In the genomic region with DNA sequence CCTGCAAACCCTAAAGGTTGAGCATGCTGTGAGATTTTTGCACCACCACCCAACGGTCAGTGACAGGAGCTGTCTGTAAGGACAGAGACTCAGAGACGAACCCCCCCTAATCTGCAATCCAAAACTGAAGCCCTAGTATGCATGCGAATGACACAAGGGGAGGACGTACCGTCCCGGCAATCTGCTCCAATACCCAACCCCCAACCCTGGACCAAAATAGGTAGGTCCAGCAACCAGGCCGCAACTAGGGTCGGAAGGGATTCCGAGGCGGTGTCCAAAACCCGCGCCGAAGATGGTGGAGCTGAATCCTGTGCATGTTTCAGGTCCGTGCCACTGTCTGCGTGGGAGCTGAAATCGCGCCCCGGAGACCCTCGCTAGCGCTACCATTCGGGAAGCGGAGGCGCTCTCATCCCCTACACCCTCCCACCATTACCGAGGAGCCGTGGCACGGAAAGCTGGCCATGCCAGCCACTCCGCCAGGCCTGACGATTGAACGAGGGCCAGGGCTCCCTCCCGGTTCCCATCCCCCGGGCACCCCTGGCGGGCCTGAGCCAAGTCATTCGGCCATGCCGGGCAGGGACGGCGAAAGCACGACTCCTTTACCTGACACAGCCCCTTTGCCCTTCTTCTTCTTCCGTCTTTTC, we compare ENCODE assay signal across 7 mouse cellular contexts. TPM values are rescaled to one million over a fixed set of nuclear protein-coding genes. Genes with fewer than 3 reads are reported as not detected.
DNase-seq lines count a peak whose midpoint lies in the region; ATAC-seq lines count a peak whose summit lies in the region.

No protein-coding gene starts in this region.

- H3K9me3 ChIP-seq in kidney, embryonic 14.5 days (ENCODE audit: control insufficient read depth, low read length), result no peaks in the 10 kb centered on the region
- no peaks in the 10 kb centered on the region for H3K9me3 ChIP-seq in liver, embryonic 16.5 days (replicated peaks; ENCODE audit: control insufficient read depth, low read length)

- peak; percentile 72 for ATAC-seq in kidney, embryonic 14.5 days (ENCODE audit: low FRiP score, low TSS enrichment)
- ATAC-seq in liver, embryonic 16.5 days (ENCODE audit: low read depth), result peak; percentile 4; the same call in 1 of the 2 replicates

- H3K4me2 ChIP-seq in kidney, embryonic 14.5 days (replicated peaks; ENCODE audit: low read depth, low read length), result peak overlapping the region; percentile 75
- peak overlapping the region; percentile 93 for H3K4me2 ChIP-seq in liver, embryonic 16.5 days (ENCODE audit: low read depth, low read length)

- peak overlapping the region; percentile 75 for H3K4me3 ChIP-seq in kidney, embryonic 14.5 days (ENCODE audit: low read length)
- peak overlapping the region; percentile 96 for H3K4me3 ChIP-seq in liver, embryonic 16.5 days (ENCODE audit: low read depth, low read length)

- peak; percentile 38 for DNase-seq in 3T3-L1 (ENCODE audit: low read depth, low spot score)
- peak; percentile 39 for DNase-seq in CD4-positive, CD25-positive, alpha-beta regulatory T cell, adult 2 months (ENCODE audit: low read depth, low spot score)
- DNase-seq in cerebellum, postnatal 4 days (ENCODE audit: low spot score in 2 of 2), result peak; percentile 51 to 64
- DNase-seq in gastrocnemius, postnatal 10 days, result peak; percentile 61
- DNase-seq in right cerebral cortex, postnatal 14 days, result peak; percentile 39

- WGBS in kidney, embryonic 14.5 days, result under 1% methylated on average over 38 of the region's 38 CpGs
- 0% methylated on average over 38 of the region's 38 CpGs for WGBS in liver, embryonic 16.5 days (ENCODE audit: insufficient replicate concordance)

- no peaks in the 10 kb centered on the region for H3K27me3 ChIP-seq in kidney, embryonic 14.5 days (ENCODE audit: control insufficient read depth, insufficient read depth, low read length)
- no peaks in the 10 kb centered on the region for H3K27me3 ChIP-seq in liver, embryonic 16.5 days (ENCODE audit: control insufficient read depth, insufficient read depth, low read depth, low read length)

- peaks cover 26% of the 10 kb centered on the region for H3K36me3 ChIP-seq in kidney, embryonic 14.5 days (ENCODE audit: control insufficient read depth, insufficient read depth, low read length)
- peaks cover 21% of the 10 kb centered on the region for H3K36me3 ChIP-seq in liver, embryonic 16.5 days (ENCODE audit: control insufficient read depth, insufficient read depth)

- peak overlapping the region; percentile 83 for H3K9ac ChIP-seq in kidney, embryonic 14.5 days (ENCODE audit: low read depth, low read length)
- H3K9ac ChIP-seq in liver, embryonic 16.5 days (ENCODE audit: low read depth, low read length), result peak overlapping the region; percentile 96

- H3K27ac ChIP-seq in kidney, embryonic 14.5 days (ENCODE audit: low read depth, low read length), result peak overlapping the region; percentile 73
- peak overlapping the region; percentile 94 for H3K27ac ChIP-seq in liver, embryonic 16.5 days (ENCODE audit: low read length)

- peaks cover 5% of the 10 kb centered on the region for H3K4me1 ChIP-seq in kidney, embryonic 14.5 days (ENCODE audit: control insufficient read depth, insufficient read depth, low read length)
- peaks cover 47% of the 10 kb centered on the region for H3K4me1 ChIP-seq in liver, embryonic 16.5 days (ENCODE audit: control insufficient read depth, low read depth, low read length)

RNA-seq across cellular contexts. Expression of a gene that starts 7.8 kb away (rescaled TPM):
- total RNA-seq in gastrocnemius, postnatal 10 days (2021), result 100 to 1,000 TPM; 200 to 203 TPM
- 212 and 221 TPM in 2 replicates for polyA plus RNA-seq in kidney, embryonic 14.5 days (2014; fragmentation: Nextera tagmentation; extraction: Ambion mirVana)
- 161 TPM in 2 replicates for polyA plus RNA-seq in liver, embryonic 16.5 days (2015; fragmentation: Nextera tagmentation; extraction: Ambion mirVana)

RNA-seq across cellular contexts. Expression of a gene that starts 57.7 kb away (rescaled TPM):
- under 1 TPM; 0.47 to 0.61 TPM for total RNA-seq in gastrocnemius, postnatal 10 days (2021)
- 1.1 and 1.4 TPM in 2 replicates for polyA plus RNA-seq in kidney, embryonic 14.5 days (2014; fragmentation: Nextera tagmentation; extraction: Ambion mirVana)
- 0.87 and 1.1 TPM in 2 replicates for polyA plus RNA-seq in liver, embryonic 16.5 days (2015; fragmentation: Nextera tagmentation; extraction: Ambion mirVana)

Comparison
In these comparisons a context has a peak if more than half of its experiments do, and no peak if none do; other contexts are left out.
1. Peak in every context shown above with its lines: DNase-seq, ATAC-seq, H3K4me3 ChIP-seq and H3K27ac ChIP-seq.